Mouse (Mus musculus): ENCODE results near the gene Adcy7.

- no peak for TF ChIP-seq CTCF (IDR thresholded peaks at IDR 0.05; ENCODE audit: low read depth, low read length)
- TF ChIP-seq POLR2A (IDR thresholded peaks at IDR 0.05; ENCODE audit: borderline replicate concordance, low read depth, low read length) = no peak
Measured at GRCm38 (mm10) chr8:88339221-88339620, 67.0 kb downstream of the Adcy7 start.

Data from bone marrow macrophage, adult 2 months (primary cell).